Mouse (Mus musculus) hindbrain, embryonic 10.5 days (tissue): ENCODE measurements around the gene Lctl. TPM values are rescaled to one million over a fixed set of nuclear protein-coding genes. Genes with fewer than 3 reads are reported as not detected.
"Not testable (repeated sequence)": the region's sequence is repeated elsewhere in the genome, so short reads cannot be mapped to it uniquely, and the experiment has no call there.

Experiments
- DNase-seq: peaks from one replicate; pipeline ENCODE4 v3.0.0-alpha.2; 2017; ENCODE audit warnings: low spot score
- H3K27ac ChIP-seq: fragments of 300-500 bp; sonication (generic); 2 replicates; pipeline ENCODE4 v1.5.1; 2016; ENCODE audit warnings: mild to moderate bottlenecking, moderate library complexity
- H3K27me3 ChIP-seq: fragments of 300-500 bp; sonication (generic); 2 replicates; pipeline ENCODE4 v1.6.1; 2016; ENCODE audit warnings: mild to moderate bottlenecking; ENCODE audit not compliant: poor library complexity, insufficient read depth, severe bottlenecking
- H3K36me3 ChIP-seq: fragments of 300-500 bp; sonication (generic); 2 replicates; pipeline ENCODE4 v1.6.1; 2016; ENCODE audit warnings: mild to moderate bottlenecking, moderate library complexity
- H3K4me1 ChIP-seq: fragments of 300-500 bp; sonication (generic); replicated peaks from 2 replicates; pipeline ENCODE4 v1.6.1; 2016; ENCODE audit warnings: mild to moderate bottlenecking
- H3K4me3 ChIP-seq: fragments of 300-500 bp; sonication (generic); 2 replicates; pipeline ENCODE4 v1.5.1; 2016; ENCODE audit warnings: mild to moderate bottlenecking, moderate library complexity
- H3K9me3 ChIP-seq: fragments of 300-500 bp; sonication (generic); 2 replicates; pipeline ENCODE4 v1.6.1; 2016; ENCODE audit warnings: mild to moderate bottlenecking, moderate library complexity
- WGBS: fragments of 180-500 bp; shearing (Covaris S2); methylation state at CpG from one replicate; pipeline ENCODE4 v1.1.7; 2016; 5-methylcytosine and 5-hydroxymethylcytosine counted together
- polyA plus RNA-seq: library from polyadenylated mRNA; unstranded; fragments of >200 nt; fragmentation: Nextera tagmentation; extraction: Ambion mirVana; gene quantifications from 2 replicates; pipeline ENCODE4 v1.2.1, GENCODE M21; 2016

Gene Lctl
- polyA plus RNA-seq, 1 experiment from 2014 or later = not detected

DNA sequence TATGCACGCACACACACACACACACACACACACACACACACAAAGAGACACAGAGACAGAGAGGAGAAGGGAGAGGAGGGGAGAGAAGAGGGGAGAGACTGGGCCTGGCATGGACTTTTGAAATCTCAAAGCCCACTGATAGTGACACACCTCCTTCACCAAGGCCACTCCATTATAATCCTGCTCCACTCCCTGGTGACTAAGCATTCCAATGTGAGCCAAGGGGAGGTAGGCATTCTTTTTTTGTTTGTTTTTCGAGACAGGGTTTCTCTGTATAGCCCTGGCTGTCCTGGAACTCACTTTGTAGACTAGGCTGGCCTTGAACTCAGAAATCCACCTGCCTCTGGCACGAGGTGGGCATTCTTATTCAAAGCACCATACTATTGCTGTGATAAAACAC is 7.9 kb downstream of the Lctl start:
- not testable (repeated sequence) for H3K27me3 ChIP-seq, H3K27ac ChIP-seq, H3K4me3 ChIP-seq, H3K36me3 ChIP-seq, DNase-seq, H3K9me3 ChIP-seq
- H3K4me1 ChIP-seq = peaks cover 12% of the 10 kb centered on the region
- 82% methylated on average over 3 of the region's 3 CpGs for WGBS

DNA sequence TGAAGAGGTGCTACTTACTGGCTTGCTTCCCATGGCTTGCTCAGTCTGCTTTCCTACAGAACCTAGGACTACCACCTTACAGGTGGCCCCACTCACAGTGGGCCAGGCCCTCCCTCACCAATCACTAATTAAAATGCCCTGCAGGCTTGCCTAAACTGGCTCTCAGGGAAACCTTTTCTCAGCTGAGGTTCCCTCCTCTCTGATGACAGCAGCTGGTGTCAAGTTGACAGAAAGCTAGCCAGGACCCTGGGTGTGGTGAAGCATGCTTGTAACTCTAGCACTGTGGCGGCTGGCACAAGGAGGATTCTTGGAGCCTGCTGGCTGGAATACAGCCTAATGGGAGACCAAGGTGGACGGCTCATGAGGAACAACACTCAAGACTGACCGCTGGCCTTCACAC is 8.4 kb downstream of the Lctl start:
- H3K4me3 ChIP-seq = no peak overlapping the region
- H3K36me3 ChIP-seq = no peaks in the 10 kb centered on the region
- H3K9me3 ChIP-seq = no peaks in the 10 kb centered on the region
- H3K27me3 ChIP-seq = no peaks in the 10 kb centered on the region
- no peak overlapping the region for H3K27ac ChIP-seq
- peaks cover 12% of the 10 kb centered on the region for H3K4me1 ChIP-seq
- no peak for DNase-seq
- 68% methylated on average over 3 of the region's 3 CpGs for WGBS

DNA sequence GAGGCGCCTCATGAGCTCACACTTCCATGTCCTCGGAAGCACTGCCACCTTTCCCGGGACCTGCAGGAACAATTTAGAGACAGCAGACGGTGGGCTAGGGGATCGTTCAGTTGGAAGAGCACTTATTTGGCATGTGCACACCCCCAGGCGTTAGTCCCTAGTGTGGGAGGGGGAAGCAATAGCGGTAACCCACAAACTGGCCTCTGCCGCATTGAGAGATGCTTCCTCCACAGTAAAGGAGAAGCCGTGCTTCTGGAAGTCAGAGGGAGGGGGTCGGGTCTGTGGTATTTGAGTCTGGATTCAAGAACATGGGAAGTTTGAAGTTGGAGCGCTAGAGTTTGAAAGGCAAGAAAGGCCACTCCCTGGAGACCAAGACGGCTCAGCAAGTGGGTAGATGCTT is 9.2 kb downstream of the Lctl start:
- WGBS = 74% methylated on average over 12 of the region's 12 CpGs
- DNase-seq = no peak
- peaks cover 9% of the 10 kb centered on the region for H3K4me1 ChIP-seq
- no peaks in the 10 kb centered on the region for H3K27me3 ChIP-seq
- H3K9me3 ChIP-seq = no peaks in the 10 kb centered on the region
- no peak overlapping the region for H3K27ac ChIP-seq
- H3K36me3 ChIP-seq = no peaks in the 10 kb centered on the region
- H3K4me3 ChIP-seq = no peak overlapping the region

DNA sequence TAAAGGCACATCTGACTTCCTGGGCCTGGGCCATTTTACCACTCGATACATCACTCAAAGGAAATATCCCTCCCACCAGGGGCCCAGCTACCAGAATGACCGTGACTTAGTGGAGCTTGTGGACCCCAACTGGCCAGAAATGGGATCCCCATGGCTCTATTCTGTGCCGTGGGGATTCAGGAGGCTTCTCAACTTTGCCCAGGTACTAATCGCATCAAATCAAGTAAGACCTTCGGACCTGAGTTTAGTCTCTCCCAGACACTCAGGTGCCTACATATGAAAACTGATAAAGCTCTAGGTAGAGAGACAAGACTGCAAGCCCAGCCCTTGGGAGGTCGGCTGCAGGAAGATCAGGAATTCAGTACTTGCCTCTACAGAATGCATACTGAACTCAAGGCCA is 14.7 kb downstream of the Lctl start:
- Histone ChIP-seq H3K4me1 (no peaks in the 10 kb centered on the region), H3K27ac (no peak overlapping the region), H3K4me3 (no peak overlapping the region), H3K9me3 (no peaks in the 10 kb centered on the region), H3K27me3 (no peaks in the 10 kb centered on the region), H3K36me3 (peaks cover 11% of the 10 kb centered on the region)
- 84% methylated on average over 6 of the region's 6 CpGs for WGBS
- DNase-seq = no peak

DNA sequence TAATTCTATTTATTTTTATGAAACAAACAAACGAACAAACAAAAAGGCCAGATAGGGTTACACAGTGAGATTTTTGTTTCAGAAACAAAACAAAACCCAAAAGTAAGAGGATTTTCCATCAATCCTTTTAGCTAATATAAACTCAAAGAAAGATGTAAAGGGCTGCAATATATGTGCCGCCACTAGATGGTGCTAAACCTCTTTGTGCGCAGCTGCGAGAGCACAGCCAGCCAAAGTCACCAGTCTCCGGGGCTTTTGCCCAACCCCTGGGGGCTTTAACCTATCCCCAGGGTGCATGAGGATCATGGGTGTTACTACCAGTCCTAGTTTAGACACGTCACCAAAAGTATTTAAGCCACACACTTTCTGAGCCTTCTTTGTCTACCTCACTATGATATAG is 21.9 kb downstream of the Lctl start:
- H3K27ac ChIP-seq, H3K4me1 ChIP-seq, H3K4me3 ChIP-seq, H3K9me3 ChIP-seq, H3K27me3 ChIP-seq: not testable (repeated sequence)
- peaks cover 69% of the 10 kb centered on the region for H3K36me3 ChIP-seq
- 13% methylated on average over 6 of the region's 6 CpGs for WGBS
- DNase-seq = peak; percentile 35

DNA sequence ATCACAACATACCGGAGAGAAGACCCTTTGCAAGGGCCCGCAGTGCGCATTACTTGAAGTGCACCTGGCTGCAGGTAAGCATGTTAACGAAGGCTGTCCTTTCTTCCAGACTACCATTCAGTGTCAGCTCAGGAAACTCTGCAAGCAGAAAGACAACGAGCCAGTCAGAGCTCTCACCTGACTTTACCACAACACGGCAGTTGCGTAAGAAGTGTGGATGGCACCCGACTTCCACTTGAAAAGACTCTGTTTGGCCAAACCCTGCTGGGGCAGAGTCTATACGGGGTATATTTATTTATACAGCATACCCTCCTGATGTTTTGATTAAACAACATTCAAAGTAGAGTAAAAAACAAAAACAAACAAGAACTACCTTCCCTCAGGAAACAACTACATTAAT is 22.9 kb downstream of the Lctl start:
- WGBS = 94% methylated on average over 9 of the region's 9 CpGs
- no peak overlapping the region for H3K4me3 ChIP-seq
- no peak for DNase-seq
- H3K9me3 ChIP-seq = no peaks in the 10 kb centered on the region
- H3K27ac ChIP-seq = no peak overlapping the region
- H3K27me3 ChIP-seq = no peaks in the 10 kb centered on the region
- no peaks in the 10 kb centered on the region for H3K4me1 ChIP-seq
- peaks cover 76% of the 10 kb centered on the region for H3K36me3 ChIP-seq

DNA sequence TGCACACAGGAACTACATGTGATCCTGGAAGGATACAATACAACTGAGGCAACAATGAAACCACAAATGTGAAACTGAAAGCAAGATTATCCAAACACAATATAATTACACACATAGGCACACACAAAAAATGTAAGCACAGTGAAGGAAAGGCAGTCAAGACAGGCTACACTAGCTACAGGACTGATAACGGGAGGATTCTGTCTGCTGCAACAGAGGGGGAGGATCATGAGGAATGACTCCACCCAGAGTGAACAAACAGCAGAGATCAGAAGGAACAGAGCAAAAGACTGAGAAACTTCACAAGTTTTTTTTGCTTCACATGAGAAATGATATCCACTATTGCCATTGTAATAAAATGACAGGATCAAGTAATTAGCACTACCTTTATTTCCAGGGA is 39.7 kb downstream of the Lctl start:
- H3K36me3 ChIP-seq = peaks cover 99% of the 10 kb centered on the region
- H3K4me1 ChIP-seq = no peaks in the 10 kb centered on the region
- no peak for DNase-seq
- WGBS = 80% methylated on average over 1 of the region's 1 CpGs
- no peaks in the 10 kb centered on the region for H3K27me3 ChIP-seq
- H3K4me3 ChIP-seq = no peak overlapping the region
- H3K9me3 ChIP-seq = no peaks in the 10 kb centered on the region
- H3K27ac ChIP-seq = no peak overlapping the region

DNA sequence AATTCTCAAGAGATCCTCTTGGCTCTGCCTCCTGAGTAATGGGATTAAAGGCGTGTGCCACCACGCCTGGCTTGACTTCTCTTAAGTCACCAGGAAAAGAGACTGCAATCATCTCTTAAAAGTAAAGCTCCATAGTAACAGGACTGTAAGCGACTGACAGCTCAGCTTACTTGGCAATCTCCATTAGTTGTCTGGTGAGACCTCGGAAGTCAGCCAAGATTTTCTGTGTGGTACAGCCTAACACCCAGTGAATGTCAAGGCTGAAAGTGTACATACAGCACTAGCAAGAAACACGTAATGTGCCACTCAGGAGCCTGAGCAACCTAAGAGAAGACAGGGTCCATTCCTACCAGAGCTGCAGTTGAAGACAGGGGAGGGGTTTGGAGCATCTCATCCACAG is 43.5 kb downstream of the Lctl start:
- Histone ChIP-seq H3K27ac (no peak overlapping the region), H3K4me3 (no peak overlapping the region), H3K9me3 (no peaks in the 10 kb centered on the region), H3K27me3 (no peaks in the 10 kb centered on the region), H3K4me1 (no peaks in the 10 kb centered on the region), H3K36me3 (peaks cover 96% of the 10 kb centered on the region)
- no peak for DNase-seq
- WGBS = 94% methylated on average over 5 of the region's 5 CpGs

DNA sequence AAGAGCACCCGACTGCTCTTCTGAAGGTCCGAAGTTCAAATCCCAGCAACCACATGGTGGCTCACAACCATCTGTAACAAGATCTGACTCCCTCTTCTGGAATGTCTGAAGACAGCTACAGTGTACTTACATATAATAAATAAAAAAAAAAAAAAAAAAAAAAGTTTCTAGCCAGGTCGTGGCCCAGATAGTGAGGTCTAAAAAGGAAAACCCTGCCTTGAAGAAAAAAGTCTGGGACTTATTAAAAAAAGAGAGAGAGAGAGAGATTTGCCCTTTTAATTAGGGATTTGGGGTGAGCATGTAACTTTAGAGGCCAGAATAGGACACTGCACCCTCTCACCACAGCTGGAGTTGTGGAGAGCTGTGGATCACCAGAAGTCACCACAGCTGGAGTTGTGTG is 53.0 kb downstream of the Lctl start:
- H3K9me3 ChIP-seq, H3K27ac ChIP-seq, DNase-seq, H3K27me3 ChIP-seq, H3K4me3 ChIP-seq: not testable (repeated sequence)
- Histone ChIP-seq H3K36me3 (peaks cover 34% of the 10 kb centered on the region), H3K4me1 (peaks cover 25% of the 10 kb centered on the region)
- WGBS = 91% methylated on average over 3 of the region's 3 CpGs

DNA sequence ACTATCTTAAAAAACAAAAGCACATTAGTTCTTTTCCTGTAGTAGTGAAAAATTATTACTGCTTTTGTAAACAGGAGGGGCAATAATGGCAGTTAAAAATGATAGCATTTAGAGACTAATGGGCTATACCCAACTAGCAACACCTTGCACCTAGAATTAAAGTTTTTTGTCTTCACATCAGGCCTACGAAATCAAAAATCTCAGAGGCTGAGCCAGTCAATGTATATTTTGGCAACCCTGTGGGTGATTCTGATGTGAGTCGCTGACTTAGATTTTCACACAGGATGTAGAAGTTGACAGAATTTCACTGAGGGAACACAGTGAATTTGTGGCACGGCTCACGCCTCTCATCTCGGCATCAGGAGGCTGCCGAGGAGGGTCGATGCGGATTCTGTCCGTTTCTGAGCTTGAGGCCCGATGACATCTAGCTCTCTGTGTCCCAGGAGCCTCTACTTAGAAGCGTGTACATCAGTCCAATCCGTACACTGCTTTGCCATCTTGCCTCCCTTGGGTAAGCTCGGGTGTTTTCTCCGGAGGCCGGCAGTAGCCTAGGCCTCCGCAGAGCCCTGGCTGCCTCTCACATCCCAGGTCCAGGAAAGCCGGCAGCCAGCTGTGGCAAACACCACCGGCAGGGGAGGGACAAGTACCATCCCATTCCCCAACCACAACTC is 55.3 kb downstream of the Lctl start:
- WGBS = 3% methylated on average over 18 of the region's 18 CpGs
- peak overlapping the region; percentile 97 for H3K27ac ChIP-seq
- no peaks in the 10 kb centered on the region for H3K9me3 ChIP-seq
- H3K4me3 ChIP-seq = peak overlapping the region; percentile 96
- no peaks in the 10 kb centered on the region for H3K27me3 ChIP-seq
- H3K4me1 ChIP-seq = peaks cover 28% of the 10 kb centered on the region
- DNase-seq = no peak
- H3K36me3 ChIP-seq = peaks cover 38% of the 10 kb centered on the region

DNA sequence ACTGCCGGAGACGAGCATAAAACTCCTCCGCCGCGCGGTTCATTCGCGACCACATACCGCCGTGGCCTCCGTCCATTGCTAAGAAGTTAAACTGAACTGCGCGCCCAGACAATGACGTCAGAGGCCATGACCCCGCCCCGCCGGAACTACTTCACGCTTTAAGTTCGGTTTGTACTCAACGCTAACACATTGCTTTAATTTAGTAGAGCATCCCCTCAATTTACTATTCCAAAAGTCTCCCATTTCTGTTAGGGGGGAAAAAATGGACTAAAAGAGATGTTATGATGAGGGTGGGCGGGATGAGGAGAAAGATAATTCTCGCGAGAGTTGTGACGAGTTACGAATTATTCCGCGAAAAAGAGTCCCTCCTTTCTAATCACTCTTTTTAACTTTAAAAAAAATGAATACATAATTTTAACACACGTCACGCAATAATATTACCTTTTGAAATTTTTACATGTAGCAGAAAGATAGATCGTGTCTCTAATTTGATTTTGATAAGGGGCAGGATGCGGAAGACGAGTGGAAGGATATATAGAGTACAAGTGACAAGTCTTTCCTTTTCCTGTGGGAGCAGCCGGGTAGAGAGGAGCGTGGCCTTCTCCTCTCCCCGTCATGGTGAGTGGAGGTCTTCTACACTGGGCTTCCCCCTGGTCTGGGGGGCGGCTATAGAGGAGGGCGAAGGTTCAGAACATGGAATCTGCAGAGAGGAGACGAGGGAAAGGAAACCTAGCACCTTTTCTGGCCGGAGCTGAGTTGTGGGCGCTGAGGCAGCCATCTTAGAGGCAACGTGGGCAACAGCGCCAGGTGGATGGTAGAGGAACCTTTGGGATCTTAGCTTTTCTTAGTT is 56.1 kb downstream of the Lctl start, which contains the start of the genes Zwilch and Rpl4:
Gene Zwilch (minus strand): TSS at position 289 of the 850 bp plus-strand sequence.
Gene Rpl4 (plus strand): TSS at position 560 of the 850 bp plus-strand sequence.
- H3K4me3 ChIP-seq = peak within 1 kb of the TSS; percentile 96
- peaks cover 28% of the 10 kb centered on the region for H3K4me1 ChIP-seq
- H3K36me3 ChIP-seq = peaks cover 45% of the 10 kb centered on the region
- no peaks in the 10 kb centered on the region for H3K9me3 ChIP-seq
- DNase-seq = peak; percentile 84
- no peaks in the 10 kb centered on the region for H3K27me3 ChIP-seq
- H3K27ac ChIP-seq = peak within 1 kb of the TSS; percentile 97
- under 1% methylated on average over 42 of the region's 42 CpGs for WGBS

DNA sequence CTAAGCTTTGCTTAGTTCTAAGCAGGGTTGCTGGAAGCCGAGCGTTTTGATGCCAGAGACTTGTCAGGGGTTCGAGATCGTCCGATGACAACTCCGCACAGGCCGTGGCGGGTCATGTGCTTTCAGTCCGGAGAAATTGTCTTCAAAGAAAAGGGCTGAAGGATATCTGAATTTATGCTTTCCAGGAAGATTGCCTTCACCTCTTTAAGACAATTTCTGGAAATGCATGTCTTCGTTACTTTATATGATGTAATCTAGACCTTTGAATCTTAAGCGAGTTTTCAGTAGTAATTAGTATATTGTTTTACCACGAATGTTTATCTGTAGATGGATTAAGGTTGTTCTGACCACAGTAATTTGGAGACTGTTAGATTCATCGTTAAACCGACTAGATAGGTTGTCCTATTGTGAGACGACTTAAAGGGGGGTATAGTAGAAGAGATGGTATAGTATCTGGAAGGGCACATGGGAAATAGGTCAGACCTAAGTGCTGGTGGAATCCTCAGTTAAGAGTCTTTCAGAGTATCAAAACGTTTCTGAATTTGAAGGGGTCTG is 56.8 kb downstream of the Lctl start:
- WGBS = under 1% methylated on average over 16 of the region's 16 CpGs
- Histone ChIP-seq H3K9me3 (no peaks in the 10 kb centered on the region), H3K27me3 (no peaks in the 10 kb centered on the region), H3K4me1 (peaks cover 35% of the 10 kb centered on the region), H3K36me3 (peaks cover 48% of the 10 kb centered on the region), H3K4me3 (peak overlapping the region; percentile 96), H3K27ac (peak overlapping the region; percentile 97)
- no peak for DNase-seq

DNA sequence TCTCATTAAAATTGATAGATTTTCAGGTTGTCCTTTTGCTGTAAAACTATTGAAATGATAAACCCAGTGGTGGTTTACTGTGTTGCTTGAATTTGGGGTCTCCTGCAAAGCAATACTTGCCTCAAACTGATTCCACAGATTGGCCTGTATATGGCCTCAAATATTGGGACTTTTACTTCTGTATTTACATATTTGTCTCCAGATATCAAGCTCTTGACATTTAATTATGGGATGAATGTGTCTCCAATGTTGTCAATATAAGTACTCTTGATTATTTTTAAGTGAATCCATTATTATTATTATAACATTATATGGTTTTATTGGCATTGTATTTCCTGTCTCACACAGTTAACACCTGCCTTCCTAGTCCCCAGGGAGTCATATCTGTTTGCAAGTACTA is 57.4 kb downstream of the Lctl start:
- Histone ChIP-seq H3K27ac (peak overlapping the region; percentile 97), H3K27me3 (no peaks in the 10 kb centered on the region), H3K4me3 (peak overlapping the region; percentile 96), H3K9me3 (no peaks in the 10 kb centered on the region), H3K4me1 (peaks cover 40% of the 10 kb centered on the region), H3K36me3 (peaks cover 46% of the 10 kb centered on the region)
- no peak for DNase-seq
